Mouse (Mus musculus): ENCODE measurements around the gene Idh1. TPM values are rescaled to one million over a fixed set of nuclear protein-coding genes. Genes with fewer than 3 reads are reported as not detected.

The Idh1 gene
- polyA plus RNA-seq, 1 experiment from 2014 or later = 500 TPM

Other genes with a start within 250 kb of the Idh1 start
- gene Plekhm3, start 229.7 kb downstream of the Idh1 start, polyA plus RNA-seq (2015; fragmentation: Nextera tagmentation; extraction: Ambion mirVana) = 10.9 and 11.1 TPM in 2 replicates
- not detected in 2 replicates for gene Akr1cl, start 153.7 kb downstream of the Idh1 start, polyA plus RNA-seq (2015; fragmentation: Nextera tagmentation; extraction: Ambion mirVana)
- not detected in 2 replicates for gene Cryge, start 135.4 kb downstream of the Idh1 start, polyA plus RNA-seq (2015; fragmentation: Nextera tagmentation; extraction: Ambion mirVana)
- not detected in 2 replicates for gene Crygd, start 123.0 kb downstream of the Idh1 start, polyA plus RNA-seq (2015; fragmentation: Nextera tagmentation; extraction: Ambion mirVana)
- not detected in 2 replicates for gene Crygc, start 112.8 kb downstream of the Idh1 start, polyA plus RNA-seq (2015; fragmentation: Nextera tagmentation; extraction: Ambion mirVana)
- gene Crygb, start 104.2 kb downstream of the Idh1 start, polyA plus RNA-seq (2015; fragmentation: Nextera tagmentation; extraction: Ambion mirVana) = 0.34 TPM in 1 of 2 replicates, not detected in the other
- gene Cryga, start 83.1 kb downstream of the Idh1 start, polyA plus RNA-seq (2015; fragmentation: Nextera tagmentation; extraction: Ambion mirVana) = not detected in 2 replicates
- not detected in 2 replicates for gene Gm28845, start 66.9 kb downstream of the Idh1 start, polyA plus RNA-seq (2015; fragmentation: Nextera tagmentation; extraction: Ambion mirVana)
- gene D630023F18Rik, start 63.3 kb downstream of the Idh1 start, polyA plus RNA-seq (2015; fragmentation: Nextera tagmentation; extraction: Ambion mirVana) = 0.70 and 0.78 TPM in 2 replicates
- 11.5 and 13.7 TPM in 2 replicates for gene Pikfyve, start 183 bp upstream of the Idh1 start, polyA plus RNA-seq (2015; fragmentation: Nextera tagmentation; extraction: Ambion mirVana)
- gene Pth2r, start 95.6 kb upstream of the Idh1 start, polyA plus RNA-seq (2015; fragmentation: Nextera tagmentation; extraction: Ambion mirVana) = 1.6 and 2.3 TPM in 2 replicates